Mouse (Mus musculus) urinary bladder, postnatal 4 days (tissue): Measurements from ENCODE around the gene Olfr366.
"Not testable (repeated sequence)": the region's sequence is repeated elsewhere in the genome, so short reads cannot be mapped to it uniquely, and the experiment has no call there.

Experiments
- DNase-seq, 2 experiments: peaks; one replicate each; pipeline ENCODE4 v3.0.0; 2021 to 2022; ENCODE audit warnings: low spot score in 2 of 2

Gene Olfr366

GRCm38 (mm10) chr2:37211274-37211673 lies at the start of gene Olfr366:
TSS of gene Olfr366 (plus strand) at chr2:37211574.
- no peak for DNase-seq

DNA sequence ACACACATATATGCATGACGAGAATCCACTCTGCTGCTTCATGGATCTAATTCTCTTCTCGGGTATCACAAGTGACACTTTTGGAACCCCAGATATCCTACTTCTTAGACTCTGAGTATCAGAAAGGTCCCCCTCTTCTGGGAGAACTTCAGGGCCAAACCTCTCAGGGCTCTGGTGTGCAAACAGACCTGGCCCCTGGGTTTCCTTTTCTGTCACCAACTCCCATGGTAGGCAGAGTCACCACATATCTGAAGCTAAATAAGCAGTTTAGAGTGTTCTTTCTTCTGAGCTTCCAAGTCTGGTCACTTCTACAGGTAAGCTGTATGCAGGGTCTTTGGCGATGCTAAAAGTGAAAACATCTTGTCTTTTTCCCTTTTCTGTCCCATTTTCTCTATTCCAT lies 23.5 kb upstream of the Olfr366 start, which contains the start of gene Olfr365:
Gene Olfr365 (plus strand): TSS at position 301 of the 400 bp plus-strand sequence.
- DNase-seq, result no peak

DNA sequence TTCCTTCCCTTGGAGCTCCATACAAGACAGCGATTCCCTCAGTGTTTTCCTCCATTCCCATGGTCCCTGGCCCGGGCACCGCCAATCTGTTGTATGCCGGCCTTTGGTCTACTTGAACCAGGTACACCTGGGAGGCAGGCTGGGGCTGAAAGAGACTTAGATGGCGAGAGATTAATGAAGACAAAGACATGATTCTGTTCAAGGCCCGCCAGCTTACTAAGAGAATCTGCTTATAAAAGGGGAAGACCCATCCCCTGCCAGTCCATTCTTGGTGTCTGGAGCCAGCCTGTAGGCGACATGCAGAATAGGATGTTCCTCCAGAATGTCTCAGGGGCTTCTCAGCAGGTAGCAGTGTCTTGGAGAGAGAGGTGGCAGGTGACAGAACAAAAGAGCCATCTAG lies 50.4 kb downstream of the Olfr366 start:
- not testable (repeated sequence) for DNase-seq
